Mouse (Mus musculus) E14TG2a.4 (cell line): ENCODE results near the gene Rbfox1.
A peak's percentile ranks its signal among the peaks of the same experiment; 100 is the strongest.

ENCODE experiments used
- H3K27me3 ChIP-seq: 2 replicates; pipeline ENCODE4 v1.6.1; 2014; ENCODE audit warnings: low read length, control low read depth; ENCODE audit not compliant: insufficient read depth
- H3K36me3 ChIP-seq: 2 replicates; pipeline ENCODE4 v1.6.1; 2014; ENCODE audit warnings: low read length, control low read depth; ENCODE audit not compliant: insufficient read depth
- H3K4me1 ChIP-seq: replicated peaks from 2 replicates; pipeline ENCODE4 v1.6.1; 2014; ENCODE audit warnings: low read depth, low read length, control low read depth
- H3K4me3 ChIP-seq: replicated peaks from 2 replicates; pipeline ENCODE4 v1.5.1; 2014; ENCODE audit warnings: mild to moderate bottlenecking, low read length
- H3K9me3 ChIP-seq: 2 replicates; pipeline ENCODE4 v1.6.1; 2014; ENCODE audit warnings: low read length, control low read depth
- CTCF ChIP-seq: conservative IDR thresholded peaks from 2 replicates; pipeline ENCODE4 v1.5.1; 2014; ENCODE audit warnings: low read length
- NANOG ChIP-seq: IDR thresholded peaks from 2 replicates; pipeline ENCODE4 v1.6.1; 2014; ENCODE audit warnings: borderline replicate concordance, low read length, mixed read lengths
- POU5F1 ChIP-seq: IDR thresholded peaks from 2 replicates; pipeline ENCODE4 v1.6.1; 2014; ENCODE audit warnings: low read length, borderline replicate concordance

Gene Rbfox1

DNA sequence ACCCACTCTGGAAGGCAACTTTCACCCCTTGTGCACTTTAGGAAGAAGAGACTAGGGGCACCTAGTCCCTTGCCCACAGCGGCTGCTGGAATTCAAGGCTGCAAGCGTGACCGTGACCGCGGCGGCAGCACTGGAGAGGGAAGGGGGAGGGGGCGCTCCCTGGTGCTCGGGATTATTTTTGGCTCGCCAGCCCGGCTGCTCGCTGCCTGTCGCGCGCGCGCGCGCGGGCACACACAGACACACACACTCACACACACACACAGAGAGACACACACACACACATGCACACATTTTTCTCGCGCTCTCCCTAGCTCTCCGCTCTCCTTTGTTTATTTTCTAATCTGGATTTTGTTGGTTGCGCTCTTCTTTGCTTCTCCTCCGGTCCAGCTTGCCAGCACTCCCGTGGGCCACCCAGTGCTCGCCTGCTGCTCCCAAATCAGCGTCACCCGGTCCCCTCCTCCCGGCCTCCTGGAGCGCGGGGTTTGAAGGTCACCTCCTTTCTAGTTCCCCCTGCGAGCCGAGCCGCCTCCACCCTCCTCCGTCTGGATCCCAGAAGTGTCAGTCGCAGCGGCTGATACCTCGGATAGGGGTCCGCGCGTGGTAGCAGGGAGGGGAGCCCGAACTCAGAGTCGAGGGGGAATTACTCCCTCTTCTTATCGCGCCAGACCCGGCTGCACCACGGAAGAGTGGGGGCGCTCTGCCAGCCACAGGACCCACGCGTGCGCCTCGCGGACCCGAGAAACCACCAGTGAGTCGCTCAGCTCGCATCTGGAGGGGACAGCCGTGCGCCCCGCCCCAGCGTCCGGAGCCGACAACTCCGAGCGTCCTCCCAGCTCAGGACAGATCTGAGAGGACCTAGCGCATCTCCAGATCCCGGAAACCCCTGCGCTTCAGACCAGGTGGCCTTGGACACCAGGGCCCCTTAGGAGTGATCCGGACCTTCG lies at the start of gene Rbfox1:
Gene Rbfox1 (plus strand): TSS at position 610 of the 944 bp plus-strand sequence.
- H3K4me3 ChIP-seq = peak within 1 kb of the TSS; percentile 74
- no peaks in the 10 kb centered on the region for H3K9me3 ChIP-seq
- peaks cover 47% of the 10 kb centered on the region for H3K27me3 ChIP-seq
- H3K4me1 ChIP-seq = peaks cover 17% of the 10 kb centered on the region
- no peak for TF ChIP-seq NANOG
- no peak for TF ChIP-seq POU5F1
- TF ChIP-seq CTCF = no peak
- H3K36me3 ChIP-seq = no peaks in the 10 kb centered on the region

DNA sequence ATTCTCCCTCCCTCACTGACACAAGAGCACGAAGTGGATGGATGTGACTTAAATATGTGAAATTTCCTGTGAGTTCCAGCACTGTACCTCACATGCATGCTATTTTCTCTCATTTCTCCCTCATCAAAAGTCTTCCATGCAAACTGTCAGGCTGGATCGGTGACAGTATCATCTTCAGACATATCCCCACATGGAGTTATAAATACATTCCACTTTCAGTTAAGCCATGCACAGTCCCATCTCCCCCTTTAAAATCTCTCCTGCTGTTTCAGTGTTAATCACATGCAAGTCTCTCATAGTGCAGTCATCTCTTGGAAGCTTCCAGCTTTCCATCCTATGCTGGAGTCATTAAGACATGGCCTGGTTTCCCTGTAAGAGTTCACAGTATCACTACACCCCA lies 48.4 kb upstream of the Rbfox1 start:
- H3K27me3 ChIP-seq = no peaks in the 10 kb centered on the region
- no peak for TF ChIP-seq CTCF
- no peak for TF ChIP-seq POU5F1
- TF ChIP-seq NANOG = no peak

DNA sequence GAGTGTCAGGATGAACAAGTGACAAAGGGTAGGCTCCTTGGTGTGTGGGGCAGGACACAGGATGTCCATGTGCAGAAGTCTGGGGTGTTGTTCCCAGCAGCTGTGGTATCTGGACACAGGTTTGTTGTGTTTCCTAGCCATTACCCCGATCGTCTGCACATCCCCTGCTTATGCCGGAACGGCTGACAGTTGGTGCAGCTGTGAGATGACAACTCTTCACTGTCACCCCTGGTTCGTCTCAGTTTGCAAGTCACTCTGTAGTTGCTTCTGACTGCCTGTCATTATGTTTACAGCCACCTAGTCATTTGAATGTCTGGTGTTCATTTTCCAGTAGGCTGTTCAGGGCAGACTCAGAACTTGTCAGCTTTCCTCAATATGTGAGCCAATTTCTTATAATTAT lies 44.0 kb upstream of the Rbfox1 start:
- H3K27me3 ChIP-seq = no peaks in the 10 kb centered on the region
- TF ChIP-seq CTCF (no peak), NANOG (no peak), POU5F1 (no peak)
- no peaks in the 10 kb centered on the region for H3K4me1 ChIP-seq
- no peak overlapping the region for H3K4me3 ChIP-seq
- H3K9me3 ChIP-seq = no peaks in the 10 kb centered on the region
- H3K36me3 ChIP-seq = no peaks in the 10 kb centered on the region

More for the DNA sequence above, 48.4 kb upstream of the Rbfox1 start:
- H3K4me3 ChIP-seq = no peak overlapping the region
- no peaks in the 10 kb centered on the region for H3K4me1 ChIP-seq
- H3K9me3 ChIP-seq = no peaks in the 10 kb centered on the region
- H3K36me3 ChIP-seq = no peaks in the 10 kb centered on the region

DNA sequence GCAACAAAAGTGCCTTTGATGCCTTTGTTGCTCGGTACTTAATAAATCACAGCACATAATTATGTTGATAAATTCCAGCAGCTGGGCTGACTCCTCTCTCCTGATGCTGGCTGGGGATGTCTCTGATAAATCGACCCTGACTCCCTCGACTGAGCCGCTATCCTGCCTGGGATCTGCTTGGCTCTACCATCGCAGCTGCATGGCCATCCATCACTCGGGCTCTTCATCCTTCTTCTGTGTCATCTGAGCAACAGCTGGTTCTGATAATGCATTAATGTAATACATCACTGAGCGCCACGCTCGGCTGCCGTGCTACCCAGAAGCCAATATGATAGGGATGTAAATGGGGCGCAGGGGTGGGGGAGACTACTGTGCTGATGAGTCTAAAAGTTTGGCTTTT lies 39.5 kb upstream of the Rbfox1 start:
- Histone ChIP-seq H3K27me3 (no peaks in the 10 kb centered on the region), H3K9me3 (no peaks in the 10 kb centered on the region), H3K4me1 (no peaks in the 10 kb centered on the region), H3K36me3 (no peaks in the 10 kb centered on the region), H3K4me3 (no peak overlapping the region)
- TF ChIP-seq CTCF = no peak
- no peak for TF ChIP-seq POU5F1
- no peak for TF ChIP-seq NANOG

DNA sequence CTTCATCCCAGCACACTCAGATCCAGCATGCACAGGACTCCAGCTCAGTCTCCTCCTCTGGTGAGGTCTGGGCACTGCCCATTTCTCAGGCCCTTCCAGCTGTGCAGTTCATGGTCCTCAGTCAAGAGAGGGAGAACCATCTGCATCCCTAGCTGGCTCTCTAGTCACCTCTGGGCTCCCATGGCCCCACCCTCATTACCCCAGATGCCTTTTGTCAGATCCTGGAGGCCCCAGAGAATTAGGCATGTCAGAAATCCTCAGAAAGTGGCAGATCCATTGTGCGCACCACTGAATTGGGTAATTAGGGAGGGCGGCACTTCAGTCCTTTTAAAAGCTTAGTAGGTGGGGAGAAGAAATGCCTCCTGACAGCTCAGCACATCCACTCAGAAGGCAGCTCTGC lies 32.1 kb upstream of the Rbfox1 start:
- H3K4me3 ChIP-seq = no peak overlapping the region
- no peaks in the 10 kb centered on the region for H3K27me3 ChIP-seq
- H3K4me1 ChIP-seq = no peaks in the 10 kb centered on the region
- TF ChIP-seq CTCF = no peak
- no peaks in the 10 kb centered on the region for H3K9me3 ChIP-seq
- no peaks in the 10 kb centered on the region for H3K36me3 ChIP-seq

DNA sequence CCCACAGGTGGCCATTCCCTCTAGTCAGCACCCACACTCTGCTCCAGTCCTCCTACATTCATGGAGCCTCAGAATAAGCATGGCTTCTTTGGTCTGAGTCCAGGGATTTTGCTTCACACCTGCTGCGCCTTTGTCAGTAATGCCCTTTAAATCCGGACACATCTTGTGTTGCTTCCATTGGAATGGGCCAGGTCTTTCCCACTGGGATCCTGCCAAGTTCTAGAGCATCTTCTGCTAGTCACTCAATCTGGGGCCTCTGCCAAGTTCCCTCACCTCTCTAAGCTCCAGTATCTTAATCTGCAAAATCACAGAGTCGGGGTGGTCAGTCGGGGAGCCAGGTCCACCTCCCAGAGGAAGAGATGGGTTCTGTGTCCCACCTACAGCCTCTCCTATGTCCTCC lies 20.8 kb upstream of the Rbfox1 start:
- H3K27me3 ChIP-seq = no peaks in the 10 kb centered on the region
- H3K4me3 ChIP-seq = no peak overlapping the region
- no peaks in the 10 kb centered on the region for H3K4me1 ChIP-seq
- TF ChIP-seq CTCF = no peak
- no peak for TF ChIP-seq NANOG
- TF ChIP-seq POU5F1 = no peak
- no peaks in the 10 kb centered on the region for H3K9me3 ChIP-seq
- H3K36me3 ChIP-seq = no peaks in the 10 kb centered on the region

DNA sequence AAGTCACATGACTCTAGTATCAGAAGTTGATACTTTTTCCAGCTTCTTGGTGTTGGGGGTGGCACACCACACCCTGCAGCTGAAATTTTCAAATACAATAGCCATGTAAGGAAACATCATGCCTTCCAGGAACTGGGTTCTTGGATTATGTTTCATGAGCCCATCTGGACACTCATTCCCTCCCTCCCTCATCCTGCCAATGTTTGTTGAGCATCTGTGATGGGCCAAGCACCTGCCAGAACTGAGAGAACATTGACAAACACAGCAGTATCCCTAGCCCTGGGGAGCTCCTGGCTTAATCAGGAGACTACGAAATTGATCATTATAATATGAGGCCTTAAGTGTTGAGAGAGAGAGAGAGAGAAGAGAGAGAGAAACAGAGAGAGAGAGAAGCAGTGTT lies 18.2 kb upstream of the Rbfox1 start:
- no peaks in the 10 kb centered on the region for H3K27me3 ChIP-seq
- no peak for TF ChIP-seq CTCF
- TF ChIP-seq NANOG = no peak
- no peak for TF ChIP-seq POU5F1

DNA sequence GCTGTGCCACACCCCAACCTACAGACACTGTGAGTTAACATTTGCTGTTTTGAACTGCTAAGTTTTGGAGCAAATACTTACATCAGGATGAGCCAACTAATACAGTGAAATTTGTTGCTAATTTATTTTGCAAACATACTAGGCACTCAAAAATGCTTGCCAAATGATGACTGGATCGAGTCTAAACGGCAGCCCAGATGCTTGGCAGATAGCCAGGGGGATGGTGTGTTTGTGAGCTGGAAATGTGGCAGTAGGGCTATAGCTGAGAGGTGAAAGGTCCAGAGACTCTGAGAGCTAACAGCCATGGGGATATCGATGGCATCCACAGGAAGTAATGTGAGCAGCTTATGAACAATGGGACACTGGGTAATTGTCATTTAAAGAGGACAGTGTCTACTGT lies 14.8 kb upstream of the Rbfox1 start:
- Histone ChIP-seq H3K4me1 (no peaks in the 10 kb centered on the region), H3K27me3 (no peaks in the 10 kb centered on the region), H3K4me3 (no peak overlapping the region), H3K9me3 (no peaks in the 10 kb centered on the region), H3K36me3 (no peaks in the 10 kb centered on the region)
- no peak for TF ChIP-seq CTCF
- no peak for TF ChIP-seq POU5F1
- no peak for TF ChIP-seq NANOG

More for the DNA sequence above, 18.2 kb upstream of the Rbfox1 start:
- Histone ChIP-seq H3K36me3 (no peaks in the 10 kb centered on the region), H3K4me3 (no peak overlapping the region), H3K9me3 (no peaks in the 10 kb centered on the region), H3K4me1 (no peaks in the 10 kb centered on the region)

DNA sequence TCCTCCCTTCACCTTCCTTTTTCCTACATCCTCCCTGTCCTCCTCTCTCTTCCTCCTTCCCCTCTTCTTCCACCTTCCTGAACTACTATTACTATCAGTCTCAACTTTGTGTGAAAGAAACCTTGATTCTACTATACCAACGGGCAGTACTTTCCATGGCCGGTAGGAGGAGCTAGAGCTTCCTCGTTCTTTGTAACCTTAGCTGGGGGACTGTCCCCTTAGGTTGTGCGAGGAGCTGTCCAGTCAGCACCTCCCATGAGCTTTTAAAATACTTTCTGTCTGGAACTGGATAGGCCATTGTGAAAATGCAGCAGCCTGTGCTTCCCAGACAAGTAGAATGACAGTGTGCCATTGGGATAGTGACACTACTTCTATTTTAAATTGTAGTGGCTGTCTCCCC lies 3.3 kb upstream of the Rbfox1 start:
- TF ChIP-seq NANOG (no peak), CTCF (peak; percentile 82)
- Histone ChIP-seq H3K9me3 (no peaks in the 10 kb centered on the region), H3K4me1 (peaks cover 17% of the 10 kb centered on the region), H3K27me3 (peaks cover 44% of the 10 kb centered on the region), H3K36me3 (no peaks in the 10 kb centered on the region), H3K4me3 (no peak overlapping the region)
